Mouse (Mus musculus): ENCODE measurements around the gene Fam89b. TPM values are rescaled to one million over a fixed set of nuclear protein-coding genes. Genes with fewer than 3 reads are reported as not detected.

Fam89b gene
- polyA plus RNA-seq (2015; fragmentation: Nextera tagmentation; extraction: Ambion mirVana): 91.8 and 92.5 TPM in 2 replicates

DNA sequence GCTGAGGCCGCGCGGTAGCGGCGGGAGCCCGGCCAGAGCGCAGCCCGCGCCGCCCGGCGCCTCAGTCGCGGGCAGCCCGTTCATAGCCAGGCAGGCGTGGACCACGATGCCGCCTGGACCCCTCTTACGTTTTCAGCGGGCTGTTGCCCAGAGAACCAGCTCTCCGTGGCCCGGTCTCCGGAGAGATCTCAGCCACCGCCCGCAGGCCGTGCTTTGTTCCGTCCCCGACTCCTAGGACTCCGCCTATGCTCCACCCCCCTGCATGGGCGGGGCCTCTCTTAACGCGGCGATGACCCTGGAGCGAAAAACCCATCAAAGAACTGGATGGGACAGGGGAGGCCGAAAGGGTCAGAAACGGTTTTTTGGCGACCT is at the start of gene Fam89b:
Fam89b (minus strand) TSS at position 210 of the 372 bp plus-strand sequence.
- DNase-seq (ENCODE audit: low spot score): peak; percentile 79

GRCm38 (mm10) chr19:5778312-5778711 is 48.9 kb upstream of the Fam89b start:
- no peak for DNase-seq (ENCODE audit: low spot score)

- DNase-seq (ENCODE audit: low spot score): no peak
These were observed 48.1 kb upstream of the Fam89b start for GRCm38 (mm10) chr19:5777387-5778032.

GRCm38 (mm10) chr19:5770925-5771860 is 41.7 kb upstream of the Fam89b start, which contains the start of gene Scyl1:
Gene Scyl1, minus strand, starts transcription at chr19:5771419.
- DNase-seq (ENCODE audit: low spot score): peak; percentile 87

DNA sequence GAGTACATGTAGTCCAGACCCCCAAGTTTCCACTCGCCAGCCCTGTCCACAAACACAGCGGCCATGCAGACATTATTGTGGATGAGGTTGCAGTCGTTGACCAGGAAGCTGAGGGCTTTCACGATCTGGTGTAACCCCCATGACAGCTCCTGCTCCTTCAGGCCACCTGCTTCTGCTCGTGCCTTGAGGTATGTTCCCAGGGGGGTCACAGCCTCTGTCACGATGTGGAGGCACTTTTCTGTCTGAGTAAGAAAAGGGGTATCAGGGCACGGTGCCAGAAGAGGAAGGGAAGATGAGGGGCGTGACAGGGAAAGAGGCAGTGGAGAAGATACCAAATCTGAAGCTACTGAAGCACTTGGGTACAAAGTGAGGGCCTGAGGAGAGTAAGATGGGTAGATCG is 40.9 kb upstream of the Fam89b start:
- no peak for DNase-seq (ENCODE audit: low spot score)

GRCm38 (mm10) chr19:5767271-5767670 is 37.8 kb upstream of the Fam89b start:
- DNase-seq (ENCODE audit: low spot score): no peak

DNA sequence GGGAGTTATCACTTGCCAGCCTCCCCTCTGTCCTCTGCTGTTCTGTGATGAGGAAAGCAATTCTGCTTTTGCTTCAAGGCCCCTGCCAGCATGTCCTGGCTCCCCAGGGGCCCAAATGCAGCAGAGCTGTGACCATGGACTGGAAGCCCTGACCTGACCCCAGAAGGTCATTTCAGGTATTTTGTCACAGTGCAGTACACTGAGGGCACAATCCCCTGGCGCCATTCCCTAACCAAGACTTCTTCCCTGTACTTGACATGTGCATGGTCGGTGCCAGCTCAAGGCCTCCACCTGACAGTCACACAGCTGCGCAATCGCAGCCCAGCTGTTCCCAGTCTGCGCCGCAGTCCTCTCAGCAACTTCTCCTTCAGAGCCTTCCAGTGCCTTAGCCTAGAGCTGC is 33.7 kb upstream of the Fam89b start:
- no peak for DNase-seq (ENCODE audit: low spot score)

GRCm38 (mm10) chr19:5758878-5759403 is 29.5 kb upstream of the Fam89b start:
- no peak for DNase-seq (ENCODE audit: low spot score)

GRCm38 (mm10) chr19:5756991-5757636 is 27.7 kb upstream of the Fam89b start:
- DNase-seq (ENCODE audit: low spot score): no peak

DNA sequence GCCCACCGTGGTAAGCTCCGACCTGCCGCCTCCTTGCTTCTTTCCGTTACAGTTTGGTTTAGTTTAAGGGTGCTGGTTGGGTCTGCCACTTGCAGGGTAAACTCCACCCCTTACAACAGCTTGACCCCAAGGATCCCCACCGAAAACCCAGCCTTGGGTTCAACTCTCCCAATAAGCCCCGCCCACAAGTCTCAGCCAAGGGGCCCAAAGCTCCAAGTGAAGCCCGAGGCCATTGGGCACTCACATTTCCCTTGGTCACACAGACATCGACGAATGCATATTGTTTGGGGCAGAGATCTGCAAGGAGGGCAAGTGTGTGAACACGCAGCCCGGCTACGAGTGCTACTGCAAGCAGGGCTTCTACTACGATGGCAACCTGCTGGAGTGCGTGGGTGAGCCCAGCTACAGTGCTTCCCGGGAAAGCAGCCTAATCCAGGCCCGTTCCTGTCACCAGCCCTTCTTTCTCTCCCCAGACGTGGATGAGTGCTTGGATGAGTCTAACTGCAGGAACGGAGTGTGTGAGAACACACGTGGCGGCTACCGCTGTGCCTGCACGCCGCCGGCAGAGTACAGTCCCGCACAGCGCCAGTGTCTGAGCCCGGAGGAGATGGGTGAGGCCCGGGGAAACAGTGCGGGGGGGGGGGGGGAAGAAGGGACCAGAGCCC is 27.0 kb upstream of the Fam89b start:
- no peak for DNase-seq (ENCODE audit: low spot score)

DNA sequence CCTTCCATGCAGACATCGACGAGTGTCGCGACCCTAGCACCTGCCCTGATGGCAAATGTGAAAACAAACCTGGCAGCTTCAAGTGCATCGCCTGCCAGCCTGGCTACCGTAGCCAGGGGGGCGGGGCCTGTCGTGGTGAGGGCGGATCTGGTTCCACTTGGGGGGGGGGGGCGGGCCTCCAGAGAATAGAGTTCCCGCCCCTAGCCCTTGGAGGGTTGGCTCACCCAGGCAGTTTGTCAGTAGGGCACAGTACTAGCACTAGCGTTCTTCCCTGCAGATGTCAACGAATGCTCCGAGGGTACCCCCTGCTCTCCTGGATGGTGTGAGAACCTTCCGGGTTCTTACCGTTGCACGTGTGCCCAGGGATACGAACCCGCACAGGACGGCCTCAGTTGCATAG is 22.3 kb upstream of the Fam89b start:
- peak; percentile 55 for DNase-seq (ENCODE audit: low spot score)

GRCm38 (mm10) chr19:5750951-5751350 is 21.5 kb upstream of the Fam89b start:
- no peak for DNase-seq (ENCODE audit: low spot score)

DNA sequence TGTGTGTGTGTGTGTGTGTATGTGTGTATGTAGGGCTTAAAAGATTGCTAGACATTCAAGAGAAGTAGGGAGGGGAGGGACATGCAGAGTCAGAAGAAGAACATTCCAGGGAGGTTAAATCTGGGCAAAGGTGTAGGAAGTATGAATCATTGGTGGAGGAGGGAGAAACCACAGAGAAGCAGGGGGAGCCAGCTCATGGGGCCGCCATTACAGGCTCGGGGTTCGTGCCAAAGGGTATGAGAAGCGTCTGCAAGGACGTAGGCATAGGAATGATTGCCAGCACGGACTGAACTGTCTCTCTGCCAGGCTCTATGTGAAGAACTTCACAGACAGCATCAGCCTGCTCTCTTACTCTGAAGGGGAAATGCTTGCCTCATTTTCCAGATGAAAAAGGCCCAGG is 20.0 kb upstream of the Fam89b start:
- no peak for DNase-seq (ENCODE audit: low spot score)

DNA sequence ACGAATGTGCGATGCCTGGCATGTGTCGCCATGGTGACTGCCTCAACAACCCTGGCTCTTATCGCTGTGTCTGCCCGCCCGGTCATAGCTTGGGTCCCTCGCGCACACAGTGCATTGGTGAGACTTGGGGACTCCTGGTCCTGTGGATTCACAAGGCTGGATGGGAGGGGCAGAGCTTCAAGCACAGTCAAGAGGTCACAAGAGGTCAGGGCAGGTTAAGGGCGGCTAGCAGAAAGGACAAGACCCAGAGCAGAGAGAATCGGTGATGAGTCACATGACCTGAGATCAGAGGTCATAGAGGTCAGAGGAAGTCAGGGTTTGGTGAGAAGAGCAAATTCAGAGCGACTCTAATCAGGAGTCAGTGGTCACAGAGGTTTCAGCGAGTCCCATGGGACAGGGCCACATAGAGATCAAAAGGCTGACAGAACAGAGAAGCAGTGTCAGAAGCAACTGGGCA is 17.5 kb upstream of the Fam89b start:
- no peak for DNase-seq (ENCODE audit: low spot score)

GRCm38 (mm10) chr19:5745756-5746710 is 16.6 kb upstream of the Fam89b start:
- DNase-seq (ENCODE audit: low spot score): no peak

DNA sequence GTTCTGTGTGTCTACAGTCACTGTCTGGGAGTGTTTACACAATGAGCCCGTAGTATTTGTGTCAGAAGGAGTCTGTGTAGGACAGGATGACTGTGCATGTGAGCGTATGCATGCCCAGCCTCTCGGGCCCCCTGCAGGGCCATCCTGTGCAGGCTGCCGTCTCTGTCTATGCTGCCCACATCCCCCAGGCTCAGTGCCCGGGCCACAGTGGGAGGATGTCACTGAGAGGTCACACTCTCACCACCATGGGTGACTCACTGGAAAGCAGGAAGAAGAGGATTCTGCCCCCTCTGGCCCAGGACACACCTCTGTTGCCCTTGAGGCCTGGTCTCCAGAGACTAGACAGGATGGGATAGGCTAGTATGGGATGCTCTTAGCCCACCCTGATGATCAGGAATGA is 14.1 kb upstream of the Fam89b start:
- DNase-seq (ENCODE audit: low spot score): no peak

DNA sequence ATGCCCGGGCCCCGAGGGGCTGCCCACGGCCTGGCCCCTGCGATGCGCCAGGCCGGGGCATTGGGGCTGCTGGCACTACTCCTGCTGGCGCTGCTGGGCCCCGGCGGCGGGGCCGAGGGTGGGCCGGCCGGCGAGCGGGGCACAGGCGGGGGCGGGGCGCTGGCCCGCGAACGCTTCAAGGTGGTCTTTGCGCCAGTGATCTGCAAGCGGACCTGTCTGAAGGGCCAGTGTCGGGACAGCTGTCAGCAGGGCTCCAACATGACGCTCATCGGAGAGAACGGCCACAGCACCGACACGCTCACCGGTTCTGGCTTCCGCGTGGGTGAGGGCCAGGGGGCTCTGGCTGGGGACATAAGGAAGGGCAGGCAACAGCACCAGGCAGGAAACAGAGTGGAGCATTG is 12.8 kb upstream of the Fam89b start:
- DNase-seq (ENCODE audit: low spot score): no peak

DNA sequence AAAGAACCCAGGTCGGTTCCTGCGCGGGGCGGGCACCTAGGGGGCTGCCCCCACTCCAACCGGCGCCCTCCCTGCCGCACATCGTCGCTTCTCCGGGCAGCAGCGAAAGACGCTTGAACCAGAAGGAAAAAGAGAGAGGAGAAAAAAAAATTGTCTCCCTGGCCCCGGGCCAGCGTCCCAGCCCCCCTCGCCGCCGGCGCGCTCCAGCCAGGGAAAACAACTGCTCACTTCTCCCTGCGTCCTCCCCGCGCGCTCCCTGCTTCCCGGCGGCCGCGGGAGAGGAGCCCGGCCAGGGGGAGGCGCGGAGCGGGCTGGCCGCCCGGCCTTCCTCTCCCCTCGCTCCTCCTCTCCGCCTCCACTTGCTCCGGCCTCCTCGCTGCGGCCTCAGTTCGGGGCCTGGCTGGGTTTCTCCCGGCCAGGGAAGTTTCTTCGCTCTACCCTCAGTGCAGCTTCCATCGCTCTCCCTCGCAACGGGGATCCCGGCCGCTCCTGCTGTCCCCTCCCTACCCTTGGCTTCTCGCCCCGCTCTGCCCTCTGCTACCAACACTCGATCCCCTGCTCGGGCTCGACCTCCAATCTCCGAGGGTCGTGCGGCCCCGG is 12.3 kb upstream of the Fam89b start:
- no peak for DNase-seq (ENCODE audit: low spot score)

Measured in thymus, postnatal 0 days (tissue).